Mouse (Mus musculus) kidney, adult 2 months (tissue): ENCODE data around the gene Hlf. TPM values are rescaled to one million over a fixed set of nuclear protein-coding genes. Genes with fewer than 3 reads are reported as not detected.

Experiments
- DNase-seq: peaks from one replicate; pipeline ENCODE4 v3.0.0; 2021
- H3K27ac ChIP-seq: fragments of 200-500 bp; 2 replicates; pipeline ENCODE4 v1.5.1; 2012; ENCODE audit warnings: low read depth, low read length, control low read depth, inconsistent platforms; ENCODE audit not compliant: insufficient read depth
- H3K27me3 ChIP-seq: fragments of 200-500 bp; replicated peaks from 2 replicates; pipeline ENCODE4 v1.6.1; 2012; ENCODE audit warnings: mild to moderate bottlenecking, moderate library complexity, low read length, inconsistent platforms; ENCODE audit not compliant: control insufficient read depth, insufficient read depth
- H3K36me3 ChIP-seq: fragments of 200-500 bp; 2 replicates; pipeline ENCODE4 v1.6.1; 2012; ENCODE audit warnings: mild to moderate bottlenecking, moderate library complexity, low read length, inconsistent platforms; ENCODE audit not compliant: control insufficient read depth, insufficient read depth
- H3K4me1 ChIP-seq: fragments of 200-500 bp; 2 replicates; pipeline ENCODE4 v1.6.1; 2011; ENCODE audit warnings: low read length; ENCODE audit not compliant: control insufficient read depth, insufficient read depth
- H3K4me3 ChIP-seq: fragments of 200-500 bp; 2 replicates; pipeline ENCODE4 v1.5.1; 2011; ENCODE audit warnings: mild to moderate bottlenecking, low read depth, low read length, control low read depth; ENCODE audit not compliant: insufficient read depth
- CTCF ChIP-seq: fragments of 200-500 bp; conservative IDR thresholded peaks from 2 replicates; pipeline ENCODE4 v1.5.1; 2011; ENCODE audit warnings: low read depth, mild to moderate bottlenecking, control low read depth, low read length, moderate library complexity, mixed read lengths; ENCODE audit not compliant: insufficient read depth, insufficient read length
- POLR2A ChIP-seq: fragments of 200-500 bp; IDR thresholded peaks from one replicate; pipeline ENCODE4 v1.6.1; 2011; ENCODE audit warnings: low read depth, low read length, control low read depth
- WGBS: fragments of 180-500 bp; shearing (Covaris S2); methylation state at CpG from one replicate; pipeline ENCODE4 v1.1.7; 2018; 5-methylcytosine and 5-hydroxymethylcytosine counted together
- polyA plus RNA-seq: library from polyadenylated mRNA; depleted of rRNA; stranded (reverse); fragments of >200 nt; gene quantifications from 2 replicates; pipeline ENCODE4 v1.2.3, GENCODE M21; 2012

Hlf gene
- polyA plus RNA-seq, 1 experiment, result 36.5 TPM

DNA sequence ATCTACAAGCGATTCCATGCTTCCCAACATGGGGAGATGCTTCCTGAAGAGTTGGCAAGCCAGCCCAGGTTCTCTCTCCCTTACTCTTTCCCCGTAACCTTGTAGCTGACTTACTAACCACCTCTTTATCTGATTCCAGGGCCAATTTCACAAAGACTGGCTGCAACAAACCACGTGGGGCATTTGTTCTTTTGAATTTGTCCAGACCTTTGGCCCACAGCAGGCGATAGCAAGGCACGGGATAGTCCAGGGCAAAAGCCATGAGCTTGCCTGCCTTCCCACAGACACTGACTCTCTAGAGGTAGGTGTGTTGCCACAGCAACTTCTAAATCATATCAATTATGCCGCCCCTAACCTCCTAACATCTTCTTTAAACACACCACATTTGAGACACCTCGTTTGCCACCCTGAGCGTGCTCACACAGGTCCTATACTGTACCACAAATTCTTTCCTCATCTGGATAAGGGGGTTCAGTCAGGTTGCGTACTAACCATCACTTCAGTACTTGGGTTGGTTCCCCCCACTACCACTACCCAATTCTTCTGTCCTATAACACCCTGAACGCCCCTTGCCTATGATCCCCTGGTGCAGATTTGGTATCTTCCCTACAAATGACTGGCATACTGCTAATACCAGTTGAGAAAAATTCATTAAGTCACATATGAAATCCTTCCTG lies 26.7 kb downstream of the Hlf start:
- peak; percentile 93 for DNase-seq
- peaks cover 31% of the 10 kb centered on the region for H3K4me1 ChIP-seq
- TF ChIP-seq POLR2A (no peak), CTCF (no peak)
- H3K4me3 ChIP-seq, result no peak overlapping the region
- no peaks in the 10 kb centered on the region for H3K27me3 ChIP-seq
- WGBS, result 65% methylated on average over 10 of the region's 10 CpGs
- H3K36me3 ChIP-seq, result no peaks in the 10 kb centered on the region
- peak overlapping the region; percentile 91 for H3K27ac ChIP-seq

DNA sequence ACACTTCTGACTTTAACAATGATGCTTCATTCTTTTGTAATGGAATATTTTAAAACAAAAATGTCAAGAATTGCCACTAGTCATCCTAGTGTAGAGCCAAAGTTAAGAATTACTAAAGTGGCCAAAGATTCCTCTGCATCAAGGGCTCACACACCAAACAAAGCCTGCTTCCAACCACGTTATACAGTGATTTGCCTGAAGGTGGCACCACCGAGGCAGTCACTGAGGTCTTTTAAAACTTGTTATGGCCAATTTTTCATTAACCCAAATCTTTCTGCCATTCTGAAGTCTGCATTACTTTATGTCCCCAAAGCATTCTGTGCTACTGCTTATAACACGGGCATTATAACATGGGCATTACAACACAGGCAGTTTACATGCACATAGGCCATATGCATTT lies 27.3 kb downstream of the Hlf start:
- H3K27me3 ChIP-seq, result no peaks in the 10 kb centered on the region
- no peaks in the 10 kb centered on the region for H3K36me3 ChIP-seq
- peaks cover 33% of the 10 kb centered on the region for H3K4me1 ChIP-seq
- no peak overlapping the region for H3K4me3 ChIP-seq
- TF ChIP-seq CTCF (peak; percentile 63), POLR2A (no peak)
- peak; percentile 73 for DNase-seq
- H3K27ac ChIP-seq, result peak overlapping the region; percentile 87
- 25% methylated on average over 3 of the region's 3 CpGs for WGBS

DNA sequence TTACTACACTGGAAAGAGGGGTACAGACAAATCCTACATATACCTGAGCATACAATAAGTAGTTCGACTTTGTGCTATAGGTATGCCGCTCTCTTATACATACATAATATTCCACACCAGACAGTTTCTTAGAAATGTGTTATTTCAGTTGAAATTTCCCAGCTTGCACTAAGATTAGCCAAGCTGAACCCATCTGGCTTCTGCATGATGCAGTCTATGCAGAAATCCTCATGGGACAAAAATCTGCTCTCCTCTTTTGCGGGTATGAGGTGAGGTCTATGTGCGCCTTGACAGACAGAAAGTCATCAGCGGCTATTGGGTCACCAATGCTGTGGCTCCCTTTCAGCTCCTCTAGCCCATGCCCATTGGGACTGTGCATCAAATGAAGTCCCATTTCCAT lies 30.2 kb downstream of the Hlf start:
- TF ChIP-seq CTCF, result no peak
- TF ChIP-seq POLR2A, result no peak
- no peak for DNase-seq
- no peaks in the 10 kb centered on the region for H3K27me3 ChIP-seq
- H3K4me1 ChIP-seq, result peaks cover 44% of the 10 kb centered on the region
- H3K4me3 ChIP-seq, result no peak overlapping the region
- no peaks in the 10 kb centered on the region for H3K36me3 ChIP-seq
- no peak overlapping the region for H3K27ac ChIP-seq
- 97% methylated on average over 5 of the region's 5 CpGs for WGBS

DNA sequence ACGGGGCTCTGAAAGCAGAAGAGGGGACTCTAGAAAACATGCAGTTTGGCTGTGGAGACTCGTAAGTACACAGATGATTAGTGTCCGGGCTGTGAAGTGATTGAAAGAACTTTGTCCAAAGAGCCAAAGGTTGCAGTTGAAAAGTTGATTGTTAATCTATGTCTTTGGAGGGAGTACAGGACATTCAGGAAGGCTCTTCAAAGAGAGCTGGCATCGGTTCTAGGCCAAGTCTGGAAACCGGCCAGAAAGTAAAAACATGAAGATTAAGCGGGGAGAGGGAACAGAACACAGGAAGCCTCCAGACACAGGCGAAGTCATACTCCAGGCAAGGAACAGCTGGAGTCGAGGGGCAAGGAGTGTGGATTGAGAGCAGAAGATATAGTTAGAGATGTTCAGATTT lies 32.6 kb downstream of the Hlf start:
- peak overlapping the region; percentile 95 for H3K27ac ChIP-seq
- H3K27me3 ChIP-seq, result no peaks in the 10 kb centered on the region
- no peaks in the 10 kb centered on the region for H3K36me3 ChIP-seq
- TF ChIP-seq CTCF (no peak), POLR2A (no peak)
- peak; percentile 94 for DNase-seq
- H3K4me3 ChIP-seq, result no peak overlapping the region
- 35% methylated on average over 8 of the region's 8 CpGs for WGBS
- peaks cover 45% of the 10 kb centered on the region for H3K4me1 ChIP-seq

DNA sequence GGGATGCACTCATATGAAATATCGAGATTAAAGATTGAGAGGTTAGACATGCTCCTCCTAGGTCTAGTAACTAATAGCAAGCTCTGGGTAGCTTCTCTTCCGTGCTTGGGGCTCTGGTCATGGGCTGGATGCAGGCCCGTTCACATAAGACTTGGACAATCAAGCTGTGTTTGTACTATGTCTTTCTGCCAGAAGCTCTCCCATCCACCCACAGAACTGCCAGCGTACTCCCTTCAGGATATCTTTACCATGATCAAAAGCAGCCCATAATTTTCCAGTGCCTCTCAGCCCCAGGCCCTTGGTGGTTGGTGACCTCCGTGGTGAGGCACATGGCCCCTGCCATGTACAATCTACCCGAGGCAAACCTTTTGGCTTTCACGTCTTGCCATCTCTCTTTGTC lies 33.3 kb downstream of the Hlf start:
- TF ChIP-seq CTCF, result no peak
- TF ChIP-seq POLR2A, result no peak
- H3K27me3 ChIP-seq, result no peaks in the 10 kb centered on the region
- H3K4me1 ChIP-seq, result peaks cover 45% of the 10 kb centered on the region
- peak overlapping the region; percentile 92 for H3K27ac ChIP-seq
- no peak for DNase-seq
- no peaks in the 10 kb centered on the region for H3K36me3 ChIP-seq
- H3K4me3 ChIP-seq, result no peak overlapping the region
- WGBS, result 61% methylated on average over 7 of the region's 7 CpGs

DNA sequence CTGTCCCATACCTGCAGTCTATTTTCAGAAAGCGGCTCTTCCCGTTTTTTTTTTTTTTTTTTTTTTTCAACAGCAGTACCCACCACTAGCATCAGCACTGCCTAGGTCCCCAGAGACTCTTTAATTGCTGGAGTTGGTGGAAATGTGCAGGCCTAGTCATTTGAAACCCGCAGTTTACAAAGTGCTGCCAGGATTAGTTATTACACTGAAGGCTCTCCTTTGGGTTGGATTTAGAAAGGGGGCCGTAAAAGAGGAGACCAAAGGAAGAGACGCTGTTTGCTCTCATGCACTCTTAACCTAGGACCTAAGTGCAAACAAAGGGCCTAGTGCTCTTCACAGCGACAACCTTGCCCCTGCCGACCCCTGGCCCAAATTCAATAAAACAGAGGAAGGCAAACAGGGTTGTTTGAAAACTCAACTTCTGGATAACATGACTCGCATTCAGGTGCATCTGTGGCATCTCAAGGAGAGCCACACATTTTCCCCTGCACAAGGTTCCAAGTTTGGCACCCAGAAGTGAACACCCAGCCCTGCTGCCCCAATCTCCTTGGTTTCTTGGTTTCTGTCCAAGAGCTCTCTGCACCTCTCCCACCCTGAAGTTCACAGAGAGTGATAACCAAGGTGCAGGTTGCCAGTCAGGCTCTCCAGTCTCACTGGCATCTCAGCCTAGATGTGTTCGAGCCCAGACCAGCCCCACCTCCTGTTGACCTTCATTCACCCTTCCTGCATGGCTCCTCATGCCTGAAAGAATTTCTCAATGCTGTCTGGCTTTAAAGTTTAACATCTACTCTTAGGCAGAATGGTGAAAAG lies 34.0 kb downstream of the Hlf start:
- peak; percentile 83 for DNase-seq
- Histone ChIP-seq H3K27ac (peak overlapping the region; percentile 92), H3K27me3 (no peaks in the 10 kb centered on the region), H3K36me3 (no peaks in the 10 kb centered on the region), H3K4me3 (no peak overlapping the region), H3K4me1 (peaks cover 45% of the 10 kb centered on the region)
- 29% methylated on average over 9 of the region's 9 CpGs for WGBS
- TF ChIP-seq POLR2A (no peak), CTCF (no peak)

DNA sequence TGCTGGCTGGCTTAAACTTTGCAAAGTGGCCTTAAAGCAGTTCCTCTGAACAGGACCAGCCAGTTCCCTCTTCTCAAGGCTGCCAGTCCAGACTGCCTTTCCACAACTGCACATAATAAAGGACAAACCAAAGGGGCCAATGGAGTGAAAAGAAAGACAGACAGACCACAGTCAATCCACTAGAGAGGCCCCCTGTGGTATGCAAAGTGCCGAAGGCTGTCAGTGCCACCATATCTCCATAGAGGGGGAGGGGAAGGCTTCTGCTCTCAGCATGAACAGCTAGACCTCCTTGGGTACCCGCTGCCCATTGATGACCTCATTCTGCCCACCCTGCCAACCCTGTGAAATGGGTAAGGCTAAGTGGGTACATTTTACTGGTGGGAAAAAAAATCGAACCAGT lies 34.7 kb downstream of the Hlf start:
- TF ChIP-seq CTCF, result no peak
- TF ChIP-seq POLR2A, result no peak
- Histone ChIP-seq H3K27ac (peak overlapping the region; percentile 92), H3K4me1 (peaks cover 45% of the 10 kb centered on the region)

More for the DNA sequence above, 34.7 kb downstream of the Hlf start:
- DNase-seq, result no peak
- Histone ChIP-seq H3K36me3 (no peaks in the 10 kb centered on the region), H3K4me3 (no peak overlapping the region), H3K27me3 (no peaks in the 10 kb centered on the region)
- WGBS, result 44% methylated on average over 3 of the region's 3 CpGs
